Mouse (Mus musculus): Measurements from ENCODE around the gene 1700001F09Rik. TPM values are rescaled to one million over a fixed set of nuclear protein-coding genes. Genes with fewer than 3 reads are reported as not detected.
"Not testable (repeated sequence)": the region's sequence is repeated elsewhere in the genome, so short reads cannot be mapped to it uniquely, and the experiment has no call there.

The 1700001F09Rik gene
- total RNA-seq (2021): under 1 TPM in 1 of 2 experiments, not detected in 1; 0.49 TPM
- long read RNA-seq, experiment 1: 0 reads
- long read RNA-seq, experiment 2, partial matches to known transcripts: 0 of 1 reads
- long read RNA-seq, experiment 2, other reads (novel, unspliced or antisense): 1 of 1 reads

DNA sequence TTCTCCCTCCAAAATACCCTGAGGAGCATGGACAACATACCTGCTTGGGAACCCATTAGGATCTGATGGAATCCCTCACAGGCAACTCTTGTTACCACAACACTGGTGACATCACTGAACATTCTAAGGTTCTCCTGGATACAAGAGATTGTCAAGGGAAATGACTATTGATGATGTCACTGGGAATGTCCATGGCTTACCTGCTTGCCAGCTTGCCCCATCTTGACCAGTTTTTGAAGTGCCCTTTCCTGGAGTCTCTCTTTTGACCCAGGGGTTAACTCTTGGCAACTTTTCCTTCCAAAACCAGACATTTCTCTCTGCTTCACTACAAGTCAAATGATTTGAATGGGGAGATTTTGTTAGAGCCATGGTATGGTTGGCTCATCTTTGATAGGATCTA is at the start of gene 1700001F09Rik:
Gene 1700001F09Rik (minus strand): TSS at position 101 of the 400 bp plus-strand sequence.
- DNase-seq (ENCODE audit: low spot score in 2 of 2); H3K4me3 ChIP-seq; H3K27ac ChIP-seq: not testable (repeated sequence)

DNA sequence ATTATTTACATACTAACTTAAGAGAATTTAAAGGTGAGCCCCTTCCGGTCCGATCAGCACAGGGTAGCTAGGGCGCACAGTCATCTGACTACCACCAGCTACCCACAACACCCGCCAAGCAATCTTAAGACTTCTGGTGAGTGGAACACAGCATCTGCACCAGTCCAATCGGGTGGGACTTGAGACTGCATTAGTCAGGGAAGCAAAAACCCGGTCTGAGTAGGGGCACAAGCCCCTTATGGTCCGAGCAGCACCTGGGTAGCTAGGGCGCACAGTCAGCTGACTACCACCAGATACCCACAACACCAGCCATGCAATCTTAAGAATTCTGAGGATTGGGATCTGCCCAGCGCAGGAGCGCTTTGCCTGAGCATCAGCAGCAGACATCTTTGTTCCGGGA is 14.1 kb upstream of the 1700001F09Rik start:
- not testable (repeated sequence) for H3K4me3 ChIP-seq; H3K27ac ChIP-seq; DNase-seq (ENCODE audit: low spot score in 2 of 2)

DNA sequence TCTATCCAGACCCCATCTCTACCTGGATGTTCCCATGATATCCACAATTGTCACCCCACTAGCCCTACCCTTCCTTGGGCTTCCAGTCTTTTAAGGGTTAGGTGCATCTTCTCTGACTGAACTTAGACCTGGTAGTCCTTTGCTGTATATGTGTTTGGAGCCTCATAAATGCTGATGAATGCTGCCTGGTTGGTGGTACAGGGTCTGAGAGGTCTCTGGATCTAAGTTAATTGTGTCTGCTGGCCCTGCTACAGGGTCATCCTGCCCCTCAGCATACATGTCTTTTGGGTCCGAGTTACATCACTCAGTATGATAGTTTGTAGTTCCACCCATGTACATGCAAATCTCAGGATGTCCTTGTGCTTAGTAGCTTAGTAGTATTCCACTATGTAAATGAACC is 11.6 kb upstream of the 1700001F09Rik start:
- peak in 1 of 2 experiments; percentile 11 for DNase-seq (ENCODE audit: low spot score in 2 of 2)
- not testable (repeated sequence) for H3K27ac ChIP-seq

GRCm38 (mm10) chr14:43357496-43357895 is 9.9 kb upstream of the 1700001F09Rik start:
- H3K27ac ChIP-seq; H3K4me3 ChIP-seq; DNase-seq (ENCODE audit: low spot score in 2 of 2): not testable (repeated sequence)

More for the DNA sequence above, 11.6 kb upstream of the 1700001F09Rik start:
- not testable (repeated sequence) for H3K4me3 ChIP-seq

GRCm38 (mm10) chr14:43352944-43353343 is 5.3 kb upstream of the 1700001F09Rik start:
- not testable (repeated sequence) for DNase-seq (ENCODE audit: low spot score in 2 of 2); H3K4me3 ChIP-seq; H3K27ac ChIP-seq

DNA sequence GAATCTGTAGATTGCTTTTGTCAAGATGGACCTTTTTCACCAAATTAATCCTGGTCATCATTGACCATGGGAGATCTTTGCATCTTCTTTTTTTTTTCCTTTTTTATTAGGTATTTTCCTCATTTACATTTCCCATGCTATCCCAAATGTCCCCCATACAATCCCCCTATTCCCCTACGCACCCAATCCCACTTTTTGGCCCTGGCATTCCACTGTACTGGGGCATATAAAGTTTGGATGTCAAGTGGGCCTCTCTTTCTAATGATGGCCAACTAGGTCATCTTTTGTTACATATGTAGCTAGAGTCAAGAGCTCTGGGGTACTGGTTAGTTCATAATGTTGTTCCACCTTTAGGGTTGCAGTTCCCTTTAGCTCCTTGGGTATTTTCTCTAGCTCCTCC is 10.0 kb downstream of the 1700001F09Rik start:
- not testable (repeated sequence) for DNase-seq (ENCODE audit: low spot score in 2 of 2); H3K4me3 ChIP-seq

GRCm38 (mm10) chr14:43331362-43331880 is 16.2 kb downstream of the 1700001F09Rik start:
- H3K4me3 ChIP-seq; DNase-seq (ENCODE audit: low spot score in 2 of 2): not testable (repeated sequence)

More for the DNA sequence above, 10.0 kb downstream of the 1700001F09Rik start:
- H3K27ac ChIP-seq: not testable (repeated sequence)

GRCm38 (mm10) chr14:43328603-43329002 is 19.0 kb downstream of the 1700001F09Rik start:
- not testable (repeated sequence) for DNase-seq (ENCODE audit: low spot score in 2 of 2); H3K4me3 ChIP-seq; H3K27ac ChIP-seq

More at GRCm38 (mm10) chr14:43331362-43331880, 16.2 kb downstream of the 1700001F09Rik start:
- H3K27ac ChIP-seq: not testable (repeated sequence)

GRCm38 (mm10) chr14:43319516-43319915 is 28.1 kb downstream of the 1700001F09Rik start:
- H3K27ac ChIP-seq; DNase-seq (ENCODE audit: low spot score in 2 of 2); H3K4me3 ChIP-seq: not testable (repeated sequence)

GRCm38 (mm10) chr14:43293503-43293902 is 54.1 kb downstream of the 1700001F09Rik start, which contains the start of gene Gm8127:
Gene Gm8127, minus strand, starts transcription at chr14:43293832.
- H3K4me3 ChIP-seq; DNase-seq (ENCODE audit: low spot score in 2 of 2); H3K27ac ChIP-seq: not testable (repeated sequence)

Other genes with a start within 250 kb of the 1700001F09Rik start
- not detected for gene Gm8104, start 247.2 kb downstream of the 1700001F09Rik start, total RNA-seq (2021)
- not detected for gene Gm7233, start 167.9 kb downstream of the 1700001F09Rik start, total RNA-seq (2021)
- not detected for gene Gm8122, start 112.5 kb downstream of the 1700001F09Rik start, total RNA-seq (2021)
- gene Gm8126, start 89.2 kb downstream of the 1700001F09Rik start, total RNA-seq (2021): not detected
- gene Gm9732, start 72.8 kb downstream of the 1700001F09Rik start, total RNA-seq (2021): not detected
- not detected for gene Gm8127, start 54.0 kb downstream of the 1700001F09Rik start, total RNA-seq (2021)
- not detected for gene Gm8138, start 68.5 kb upstream of the 1700001F09Rik start, total RNA-seq (2021)
- under 1 TPM; 0.39 to 0.64 TPM for gene Gm5799, start 195.8 kb upstream of the 1700001F09Rik start, total RNA-seq (2021)
- not detected for gene Gm17654, start 231.3 kb upstream of the 1700001F09Rik start, total RNA-seq (2021)